Mouse (Mus musculus): ENCODE data around the gene Gna15. TPM values are rescaled to one million over a fixed set of nuclear protein-coding genes. Genes with fewer than 3 reads are reported as not detected.

Gna15 gene
- 4.2 and 4.6 TPM in 2 replicates for polyA plus RNA-seq (2015; fragmentation: Nextera tagmentation; extraction: Ambion mirVana)

DNA sequence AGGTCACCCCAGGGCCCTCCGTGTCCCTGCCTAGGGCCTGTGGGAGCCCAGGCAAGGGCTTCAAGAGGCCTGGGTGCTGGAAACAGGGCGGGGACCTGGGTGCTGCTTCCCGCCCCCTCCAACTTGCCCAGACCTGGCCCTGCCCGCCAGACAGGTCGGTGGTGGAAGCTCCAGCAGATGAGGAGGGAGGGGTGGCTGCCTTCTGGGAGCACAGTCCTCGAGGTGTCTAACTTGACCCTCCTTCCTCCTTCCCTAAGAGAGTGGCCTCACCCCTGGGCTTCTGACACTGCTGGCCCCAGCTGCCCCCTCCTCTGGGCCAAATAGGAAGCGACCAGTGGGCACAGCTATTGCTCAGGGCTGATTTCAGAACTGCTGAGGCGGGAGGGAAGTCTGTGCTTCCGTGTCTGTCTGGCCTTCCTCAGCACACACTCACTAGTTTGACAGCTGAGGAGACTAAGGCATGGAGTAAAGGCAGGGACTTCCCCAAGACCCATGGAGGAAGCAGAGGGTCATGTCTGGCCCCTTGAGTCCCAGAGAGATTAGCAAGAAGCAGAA lies at the start of gene Gna15:
Gene Gna15 (minus strand): TSS at position 175 of the 555 bp plus-strand sequence.
- ATAC-seq (peak; percentile 56), DNase-seq (ENCODE audit: low spot score) (peak; percentile 39)
- peak within 1 kb of the TSS; percentile 45 for H3K4me2 ChIP-seq (replicated peaks; ENCODE audit: low read depth, low read length)

GRCm38 (mm10) chr10:81572975-81573374 lies 49.0 kb upstream of the Gna15 start:
- no peaks in the 10 kb centered on the region for H3K36me3 ChIP-seq (ENCODE audit: insufficient read depth, low read length)
- no peak overlapping the region; the same call in 1 of the 2 replicates for H3K4me2 ChIP-seq (replicated peaks; ENCODE audit: low read depth, low read length)
- TF ChIP-seq CTCF (IDR thresholded peaks at IDR 0.05) = no peak
- TF ChIP-seq EP300 (IDR thresholded peaks at IDR 0.05) = no peak
- H3K4me1 ChIP-seq (ENCODE audit: insufficient read depth, low read depth, low read length) = peaks cover 32% of the 10 kb centered on the region
- H3K27me3 ChIP-seq (replicated peaks; ENCODE audit: insufficient read depth, low read length) = no peaks in the 10 kb centered on the region; the same call in 1 of the 2 replicates
- no peak overlapping the region for H3K9ac ChIP-seq (replicated peaks; ENCODE audit: low read depth)
- H3K9me3 ChIP-seq (ENCODE audit: low read length) = no peaks in the 10 kb centered on the region
- WGBS = 18% methylated on average over 9 of the region's 9 CpGs
- no peak overlapping the region for H3K4me3 ChIP-seq (ENCODE audit: low read depth, low read length)
- no peak overlapping the region for H3K27ac ChIP-seq (ENCODE audit: low read length)
- DNase-seq (ENCODE audit: low spot score) = peak; percentile 26
- ATAC-seq = no peak

More for the DNA sequence above, at the start of gene Gna15:
- H3K4me1 ChIP-seq (ENCODE audit: insufficient read depth, low read depth, low read length) = peaks cover 6% of the 10 kb centered on the region; the same call in 1 of the 2 replicates
- H3K4me3 ChIP-seq (ENCODE audit: low read depth, low read length) = peak within 1 kb of the TSS; percentile 14
- H3K9me3 ChIP-seq (ENCODE audit: low read length) = no peaks in the 10 kb centered on the region
- WGBS = 3% methylated on average over 9 of the region's 9 CpGs
- H3K36me3 ChIP-seq (ENCODE audit: insufficient read depth, low read length) = 0 out of 2 replicates have a peak, but pooled peaks cover 5% of the 10 kb centered on the region
- H3K9ac ChIP-seq (replicated peaks; ENCODE audit: low read depth) = peak within 1 kb of the TSS; percentile 23; the same call in 1 of the 2 replicates
- H3K27me3 ChIP-seq (replicated peaks; ENCODE audit: insufficient read depth, low read length) = no peaks in the 10 kb centered on the region
- H3K27ac ChIP-seq (ENCODE audit: low read length) = peak within 1 kb of the TSS; percentile 38; the same call in 1 of the 2 replicates
- TF ChIP-seq CTCF (IDR thresholded peaks at IDR 0.05) (no peak), EP300 (IDR thresholded peaks at IDR 0.05) (no peak)

DNA sequence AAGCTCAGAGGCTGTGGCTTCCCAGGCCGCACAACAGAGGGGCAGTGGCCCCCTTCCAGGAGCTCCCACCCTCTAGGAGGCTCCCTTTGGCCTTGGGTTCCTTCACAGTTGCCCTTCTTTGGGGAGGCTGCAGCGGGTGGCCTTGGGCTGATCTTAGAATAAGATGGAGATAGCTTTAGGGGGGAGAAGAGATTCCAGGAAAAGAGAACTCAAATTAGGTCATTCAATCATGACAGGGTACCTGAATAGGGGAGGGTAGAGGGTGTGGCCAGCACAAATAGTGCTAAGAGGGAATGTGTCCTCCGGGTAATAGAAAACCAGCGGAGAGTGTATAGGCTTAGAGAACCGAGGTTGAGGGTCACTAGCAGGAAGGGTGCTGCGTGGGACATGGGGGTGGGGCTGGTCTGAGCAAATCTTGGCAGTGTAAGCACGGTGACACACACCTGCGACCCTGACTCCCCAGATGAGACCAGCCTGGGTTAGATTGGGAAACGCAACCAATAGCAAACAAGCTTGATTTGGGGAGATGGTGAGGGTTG lies 48.2 kb upstream of the Gna15 start:
- Histone ChIP-seq H3K4me2 (replicated peaks; ENCODE audit: low read depth, low read length) (peak overlapping the region; percentile 72), H3K27ac (ENCODE audit: low read length) (peak overlapping the region; percentile 62), H3K9me3 (ENCODE audit: low read length) (no peaks in the 10 kb centered on the region), H3K36me3 (ENCODE audit: insufficient read depth, low read length) (no peaks in the 10 kb centered on the region), H3K4me1 (ENCODE audit: insufficient read depth, low read depth, low read length) (peaks cover 32% of the 10 kb centered on the region), H3K4me3 (ENCODE audit: low read depth, low read length) (peak overlapping the region; percentile 17), H3K9ac (replicated peaks; ENCODE audit: low read depth) (no peak overlapping the region), H3K27me3 (replicated peaks; ENCODE audit: insufficient read depth, low read length) (no peaks in the 10 kb centered on the region; the same call in 1 of the 2 replicates)
- ATAC-seq (no peak; the same call in 1 of the 2 replicates), DNase-seq (ENCODE audit: low spot score) (peak; percentile 49)
- 11% methylated on average over 9 of the region's 9 CpGs for WGBS
- TF ChIP-seq CTCF (IDR thresholded peaks at IDR 0.05) (no peak), EP300 (IDR thresholded peaks at IDR 0.05) (no peak)

DNA sequence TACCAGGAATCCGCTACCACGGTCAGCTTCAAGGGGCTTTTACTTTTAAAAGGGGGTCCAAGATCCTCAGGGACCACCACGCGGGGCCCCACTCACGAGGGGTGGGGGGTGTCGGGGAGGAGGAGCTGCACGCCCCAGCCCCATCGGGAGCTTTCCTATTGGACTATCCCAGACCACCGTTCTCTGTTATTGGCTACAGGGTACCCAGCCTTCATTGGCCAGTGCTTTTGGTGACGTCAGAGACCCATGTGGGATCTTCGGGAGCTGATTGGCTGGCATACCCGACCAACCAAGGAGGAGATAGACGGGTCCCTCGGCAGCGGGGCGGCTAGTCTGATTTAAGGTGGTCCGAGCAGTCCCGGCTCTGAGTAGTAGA lies 47.5 kb upstream of the Gna15 start:
- ATAC-seq = peak; percentile 94
- peak overlapping the region; percentile 47 for H3K4me3 ChIP-seq (ENCODE audit: low read depth, low read length)
- DNase-seq (ENCODE audit: low spot score) = peak; percentile 99
- no peak overlapping the region for H3K9ac ChIP-seq (replicated peaks; ENCODE audit: low read depth)
- H3K36me3 ChIP-seq (ENCODE audit: insufficient read depth, low read length) = no peaks in the 10 kb centered on the region
- H3K27ac ChIP-seq (ENCODE audit: low read length) = peak overlapping the region; percentile 75
- 1% methylated on average over 18 of the region's 18 CpGs for WGBS
- H3K27me3 ChIP-seq (replicated peaks; ENCODE audit: insufficient read depth, low read length) = no peaks in the 10 kb centered on the region; the same call in 1 of the 2 replicates
- peak overlapping the region; percentile 72 for H3K4me2 ChIP-seq (replicated peaks; ENCODE audit: low read depth, low read length)
- no peak for TF ChIP-seq CTCF (IDR thresholded peaks at IDR 0.05)
- peak; percentile 9; the same call in 1 of the 2 replicates for TF ChIP-seq EP300 (IDR thresholded peaks at IDR 0.05)
- H3K9me3 ChIP-seq (ENCODE audit: low read length) = no peaks in the 10 kb centered on the region
- peaks cover 32% of the 10 kb centered on the region for H3K4me1 ChIP-seq (ENCODE audit: insufficient read depth, low read depth, low read length)

DNA sequence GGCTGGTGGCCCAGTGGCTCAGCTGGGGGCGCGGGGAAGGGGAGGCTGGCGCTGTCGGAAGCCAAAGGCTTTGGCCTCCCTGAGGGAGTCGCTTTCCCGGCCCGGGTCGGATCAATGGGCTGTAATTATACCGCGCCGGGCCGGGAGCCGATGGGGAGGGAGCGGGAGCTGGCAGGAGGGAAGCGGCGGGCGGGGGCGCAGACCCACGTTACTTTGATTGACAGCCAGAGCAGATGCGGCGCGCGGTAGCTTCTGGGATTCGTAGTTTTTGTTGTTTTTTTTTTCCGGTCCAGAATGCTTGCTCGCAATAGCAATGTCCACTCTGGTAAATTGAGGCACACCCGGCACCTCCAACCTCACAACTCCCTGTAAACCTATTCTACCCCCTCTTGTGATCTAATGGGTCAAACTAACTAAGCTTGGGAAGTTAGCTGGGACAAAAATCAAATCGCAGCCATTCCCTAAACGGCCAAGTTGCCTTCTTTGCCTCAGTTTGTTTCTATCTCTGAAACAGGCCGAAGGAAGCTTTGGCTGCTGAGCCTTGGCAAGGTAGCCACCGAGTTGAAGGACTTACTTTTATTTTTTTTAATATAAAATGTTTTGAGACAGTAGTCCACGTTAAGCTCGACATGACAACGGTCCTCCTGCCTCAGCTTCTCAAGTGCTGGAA lies 46.9 kb upstream of the Gna15 start:
- no peaks in the 10 kb centered on the region for H3K36me3 ChIP-seq (ENCODE audit: insufficient read depth, low read length)
- H3K27me3 ChIP-seq (replicated peaks; ENCODE audit: insufficient read depth, low read length) = no peaks in the 10 kb centered on the region; the same call in 1 of the 2 replicates
- H3K4me1 ChIP-seq (ENCODE audit: insufficient read depth, low read depth, low read length) = peaks cover 29% of the 10 kb centered on the region
- no peaks in the 10 kb centered on the region for H3K9me3 ChIP-seq (ENCODE audit: low read length)
- DNase-seq (ENCODE audit: low spot score) (peak; percentile 97), ATAC-seq (peak; percentile 72)
- H3K27ac ChIP-seq (ENCODE audit: low read length) = peak overlapping the region; percentile 75
- H3K4me3 ChIP-seq (ENCODE audit: low read depth, low read length) = peak overlapping the region; percentile 47
- H3K4me2 ChIP-seq (replicated peaks; ENCODE audit: low read depth, low read length) = peak overlapping the region; percentile 72
- no peak overlapping the region for H3K9ac ChIP-seq (replicated peaks; ENCODE audit: low read depth)
- WGBS = under 1% methylated on average over 32 of the region's 34 CpGs
- TF ChIP-seq EP300 (IDR thresholded peaks at IDR 0.05) (no peak), CTCF (IDR thresholded peaks at IDR 0.05) (no peak)

DNA sequence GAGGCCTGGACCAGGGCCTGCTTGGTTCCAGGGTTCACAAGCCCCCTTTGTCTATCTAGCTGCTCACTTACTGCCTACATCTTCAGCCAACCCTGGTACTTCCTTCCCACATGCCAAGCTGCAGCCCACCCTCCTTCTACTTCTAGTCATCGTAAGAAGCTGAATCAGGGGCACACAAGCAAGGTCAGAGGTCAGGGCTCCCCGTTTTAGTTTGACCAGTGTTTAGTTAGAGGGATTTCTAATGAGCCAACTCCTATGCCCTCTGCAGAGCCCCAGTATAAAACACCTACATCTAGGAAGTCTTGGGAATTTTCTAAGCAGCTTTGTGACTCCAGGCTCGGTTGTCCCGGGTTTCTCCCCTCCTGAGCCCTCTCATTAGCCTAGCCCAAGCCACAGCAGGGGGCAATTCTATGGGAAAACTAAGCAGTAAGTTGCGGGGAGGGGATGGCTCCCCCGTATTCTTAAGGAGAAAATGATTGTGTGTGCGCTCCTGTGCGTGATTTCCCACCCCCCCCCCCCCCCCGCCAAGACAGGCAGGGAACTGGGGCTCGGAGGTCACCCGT lies 46.3 kb upstream of the Gna15 start:
- H3K4me1 ChIP-seq (ENCODE audit: insufficient read depth, low read depth, low read length) = peaks cover 25% of the 10 kb centered on the region
- peak; percentile 15 for DNase-seq (ENCODE audit: low spot score)
- WGBS = 2% methylated on average over 10 of the region's 11 CpGs
- peak overlapping the region; percentile 72 for H3K4me2 ChIP-seq (replicated peaks; ENCODE audit: low read depth, low read length)
- TF ChIP-seq CTCF (IDR thresholded peaks at IDR 0.05) (no peak), EP300 (IDR thresholded peaks at IDR 0.05) (no peak)
- H3K4me3 ChIP-seq (ENCODE audit: low read depth, low read length) = peak overlapping the region; percentile 47
- H3K9ac ChIP-seq (replicated peaks; ENCODE audit: low read depth) = no peak overlapping the region
- H3K9me3 ChIP-seq (ENCODE audit: low read length) = no peaks in the 10 kb centered on the region
- no peak for ATAC-seq
- H3K36me3 ChIP-seq (ENCODE audit: insufficient read depth, low read length) = no peaks in the 10 kb centered on the region
- no peaks in the 10 kb centered on the region for H3K27me3 ChIP-seq (replicated peaks; ENCODE audit: insufficient read depth, low read length)
- H3K27ac ChIP-seq (ENCODE audit: low read length) = peak overlapping the region; percentile 75
